ENCODE assay signal across 8 mouse cellular contexts in the genomic region with DNA sequence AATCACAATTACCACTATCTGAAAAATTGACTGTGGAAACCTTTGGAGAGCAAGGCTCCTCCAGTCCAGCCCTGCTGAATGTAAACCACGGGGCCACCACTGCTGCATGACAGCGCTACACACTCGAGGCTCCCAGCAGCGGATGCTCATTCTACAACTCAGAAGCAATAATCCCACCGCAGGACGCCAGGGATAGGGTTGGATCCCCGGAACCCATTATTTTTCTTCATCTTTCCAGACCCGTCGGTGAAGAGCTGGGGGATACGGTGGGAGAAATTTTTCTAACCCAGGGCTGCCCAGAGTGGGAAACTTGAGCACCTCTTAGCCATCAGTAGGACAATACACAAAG. TPM values are rescaled to one million over a fixed set of nuclear protein-coding genes. Genes with fewer than 3 reads are reported as not detected.
DNase-seq lines count a peak whose midpoint lies in the region; ATAC-seq and TF ChIP-seq lines count a peak whose summit lies in the region.

No protein-coding gene starts in this region.

- no peaks in the 10 kb centered on the region for H3K9me3 ChIP-seq in ES-E14 (ENCODE audit: control insufficient read depth, insufficient read depth, low read depth, low read length)
- no peaks in the 10 kb centered on the region for H3K9me3 ChIP-seq in intestine, embryonic 15.5 days
- no peaks in the 10 kb centered on the region for H3K9me3 ChIP-seq in liver, embryonic 12.5 days (replicated peaks)

- peak overlapping the region; percentile 85 to 89 for H3K4me3 ChIP-seq in ES-E14 (ENCODE audit: insufficient read depth in 1 of 2, low read depth in 1 of 2, low read length in 2 of 2, poor library complexity in 1 of 2, severe bottlenecking in 1 of 2)
- H3K4me3 ChIP-seq in embryonic fibroblast, embryonic 13.5 days (ENCODE audit: insufficient read depth, low read length) = peak overlapping the region; percentile 81
- H3K4me3 ChIP-seq in intestine, embryonic 15.5 days (replicated peaks) = peak overlapping the region; percentile 89
- H3K4me3 ChIP-seq in liver, embryonic 12.5 days = peak overlapping the region; percentile 61

- in situ Hi-C loops in ES-E14 (cut with MboI; ENCODE audit: low sequenced_read_pairs in 2 of 2, unreplicated experiment in 2 of 2) = no loop called here

- H3K4me2 ChIP-seq in intestine, embryonic 15.5 days (replicated peaks) = peak overlapping the region; percentile 80
- peak overlapping the region; percentile 62 for H3K4me2 ChIP-seq in liver, embryonic 12.5 days

- peak; percentile 79 for DNase-seq in embryo, embryonic 11 days
- DNase-seq in embryo, embryonic 9.5 days (ENCODE audit: extremely low spot score) = no peak
- no peak for DNase-seq in ES-E14 (ENCODE audit: low read depth, low spot score)
- DNase-seq in right cerebral cortex, adult 18-20 months = peak; percentile 46
- no peak for DNase-seq in B cell, adult 2 months

- TF ChIP-seq POLR2A in embryonic fibroblast, embryonic 13.5 days (IDR thresholded peaks at IDR 0.05; ENCODE audit: low read depth, low read length) = no peak

- peaks cover 4% of the 10 kb centered on the region for H3K36me3 ChIP-seq in ES-E14 (ENCODE audit: control insufficient read depth, insufficient read depth, low read length, poor library complexity, severe bottlenecking)
- H3K36me3 ChIP-seq in intestine, embryonic 15.5 days = no peaks in the 10 kb centered on the region
- no peaks in the 10 kb centered on the region for H3K36me3 ChIP-seq in liver, embryonic 12.5 days

- peak overlapping the region; percentile 44; the same call in 1 of the 2 replicates for H3K27ac ChIP-seq in ES-E14 (ENCODE audit: insufficient read depth, low read depth, low read length, poor library complexity, severe bottlenecking)
- no peak overlapping the region for H3K27ac ChIP-seq in embryonic fibroblast, embryonic 13.5 days (ENCODE audit: insufficient read depth, low read length)
- peak overlapping the region; percentile 95; the same call in 1 of the 2 replicates for H3K27ac ChIP-seq in intestine, embryonic 15.5 days
- peak overlapping the region; percentile 67; the same call in 1 of the 2 replicates for H3K27ac ChIP-seq in liver, embryonic 12.5 days

- ATAC-seq in intestine, embryonic 15.5 days = peak; percentile 54
- ATAC-seq in liver, embryonic 12.5 days = no peak

- H3K9ac ChIP-seq in ES-E14 (ENCODE audit: insufficient read depth, low read depth, low read length, poor library complexity, severe bottlenecking) = peak overlapping the region; percentile 39; the same call in 1 of the 2 replicates
- H3K9ac ChIP-seq in intestine, embryonic 15.5 days = peak overlapping the region; percentile 88
- H3K9ac ChIP-seq in liver, embryonic 12.5 days = no peak overlapping the region

- H3K27me3 ChIP-seq in intestine, embryonic 15.5 days (replicated peaks) = no peaks in the 10 kb centered on the region
- peaks cover 55% of the 10 kb centered on the region for H3K27me3 ChIP-seq in liver, embryonic 12.5 days (replicated peaks)

- no peak for TF ChIP-seq CTCF in embryonic fibroblast, embryonic 13.5 days (IDR thresholded peaks at IDR 0.05; ENCODE audit: borderline replicate concordance, insufficient read depth, low read length)

- WGBS in intestine, embryonic 15.5 days = 0% methylated on average over 10 of the region's 10 CpGs
- 2% methylated on average over 10 of the region's 10 CpGs for WGBS in liver, embryonic 12.5 days (ENCODE audit: insufficient replicate concordance)

- peaks cover 6 to 17% of the 10 kb centered on the region in 2 experiments; a peak in 2 of 4 replicates for H3K4me1 ChIP-seq in ES-E14 (ENCODE audit: control insufficient read depth in 2 of 2, insufficient read depth in 2 of 2, low read length in 2 of 2, poor library complexity in 1 of 2)
- no peaks in the 10 kb centered on the region; the same call in 1 of the 2 replicates for H3K4me1 ChIP-seq in embryonic fibroblast, embryonic 13.5 days (ENCODE audit: control insufficient read depth, insufficient read depth, low read length)
- peaks cover 10% of the 10 kb centered on the region for H3K4me1 ChIP-seq in intestine, embryonic 15.5 days (replicated peaks)
- H3K4me1 ChIP-seq in liver, embryonic 12.5 days = no peaks in the 10 kb centered on the region

TF ChIP-seq in ES-E14, 5 proteins besides CTCF, POLR2A, EP300 and RAD21:
- no peak for TF ChIP-seq CHD2 (IDR thresholded peaks at IDR 0.05; ENCODE audit: low read depth, low read length)
- no peak for TF ChIP-seq ZNF384 (IDR thresholded peaks at IDR 0.05; ENCODE audit: low read depth, low read length)
- no peak for TF ChIP-seq MAFK (IDR thresholded peaks at IDR 0.05; ENCODE audit: insufficient read depth, low read depth, low read length)
- no peak for TF ChIP-seq ZC3H11A (IDR thresholded peaks at IDR 0.05; ENCODE audit: borderline replicate concordance, low read depth, low read length)
- TF ChIP-seq HCFC1 (IDR thresholded peaks at IDR 0.05; ENCODE audit: borderline replicate concordance, insufficient read depth, low read length) = no peak
TF ChIP-seq in ES-E14: peak in this region for 0.

RNA-seq across cellular contexts. Expression of gene Mb21d2, which starts 1.0 kb away (rescaled TPM):
- total RNA-seq in ES-E14 (2012; rRNA removed) = 11.9 and 15.3 TPM in 2 replicates
- 7.6 and 7.9 TPM in 2 replicates for polyA plus RNA-seq in embryonic fibroblast, embryonic 13.5 days (2011; ENCODE audit: insufficient read length, low read depth, missing spikeins)
- 9.0 and 9.1 TPM in 2 replicates for polyA plus RNA-seq in intestine, embryonic 15.5 days (2015; fragmentation: Nextera tagmentation; extraction: Ambion mirVana)
- 2.5 and 3.1 TPM in 2 replicates for polyA plus RNA-seq in liver, embryonic 12.5 days (2016; fragmentation: Nextera tagmentation; extraction: Ambion mirVana)

Comparison
In these comparisons a context has a peak if more than half of its experiments do, and no peak if none do; other contexts are left out.
1. DNase-seq: peak in embryo, embryonic 11 days (single experiment) and right cerebral cortex, adult 18-20 months (single experiment); none in embryo, embryonic 9.5 days (single experiment), ES-E14 (single experiment) and B cell, adult 2 months (0 of 2).
2. Peak in every context shown above with its lines, with median percentiles within 50 percentile points of each other: H3K4me3 ChIP-seq.